Mouse (Mus musculus): ENCODE data around the gene Aloxe3.

Aloxe3 gene

GRCm38 (mm10) chr11:69106842-69107241, 18.9 kb upstream of the Aloxe3 start:
- DNase-seq (ENCODE audit: low read depth in 1 of 2, low spot score in 2 of 2) = no peak

GRCm38 (mm10) chr11:69107676-69108075, 18.0 kb upstream of the Aloxe3 start:
- no peak for DNase-seq (ENCODE audit: low read depth in 1 of 2, low spot score in 2 of 2)

GRCm38 (mm10) chr11:69108223-69108622, 17.5 kb upstream of the Aloxe3 start:
- DNase-seq (ENCODE audit: low read depth in 1 of 2, low spot score in 2 of 2) = no peak

GRCm38 (mm10) chr11:69109032-69109900, 16.4 kb upstream of the Aloxe3 start:
- no peak for DNase-seq (ENCODE audit: low read depth in 1 of 2, low spot score in 2 of 2)

GRCm38 (mm10) chr11:69110319-69111046, 15.2 kb upstream of the Aloxe3 start:
- peak in 1 of 2 experiments; percentile 83 for DNase-seq (ENCODE audit: low read depth in 1 of 2, low spot score in 2 of 2)

- no peak for DNase-seq (ENCODE audit: low read depth in 1 of 2, low spot score in 2 of 2)
Measured at GRCm38 (mm10) chr11:69111051-69111810, 14.5 kb upstream of the Aloxe3 start.

GRCm38 (mm10) chr11:69111865-69112264, 13.8 kb upstream of the Aloxe3 start:
- DNase-seq (ENCODE audit: low read depth in 1 of 2, low spot score in 2 of 2) = no peak

- DNase-seq (ENCODE audit: low read depth in 1 of 2, low spot score in 2 of 2) = no peak
Measured at GRCm38 (mm10) chr11:69114018-69114417, 11.7 kb upstream of the Aloxe3 start.

GRCm38 (mm10) chr11:69114621-69115020, 11.1 kb upstream of the Aloxe3 start:
- no peak for DNase-seq (ENCODE audit: low read depth in 1 of 2, low spot score in 2 of 2)

- DNase-seq (ENCODE audit: low read depth in 1 of 2, low spot score in 2 of 2) = no peak
Measured at GRCm38 (mm10) chr11:69116843-69117242, 8.9 kb upstream of the Aloxe3 start.

GRCm38 (mm10) chr11:69117737-69118695, 7.7 kb upstream of the Aloxe3 start:
- DNase-seq (ENCODE audit: low read depth in 1 of 2, low spot score in 2 of 2) = peak in 1 of 2 experiments; percentile 50

- DNase-seq (ENCODE audit: low read depth in 1 of 2, low spot score in 2 of 2) = peak in 1 of 2 experiments; percentile 79
Measured at GRCm38 (mm10) chr11:69118765-69119164, 6.9 kb upstream of the Aloxe3 start.

- DNase-seq (ENCODE audit: low read depth in 1 of 2, low spot score in 2 of 2) = no peak
Measured at GRCm38 (mm10) chr11:69119446-69120155, 6.1 kb upstream of the Aloxe3 start.

GRCm38 (mm10) chr11:69120221-69121000, 5.3 kb upstream of the Aloxe3 start, which contains the start of gene Hes7:
Gene Hes7, plus strand, starts transcription at chr11:69120404.
- no peak for DNase-seq (ENCODE audit: low read depth in 1 of 2, low spot score in 2 of 2)

- DNase-seq (ENCODE audit: low read depth in 1 of 2, low spot score in 2 of 2) = no peak
Measured at GRCm38 (mm10) chr11:69121001-69121740, 4.5 kb upstream of the Aloxe3 start.

- DNase-seq (ENCODE audit: low read depth in 1 of 2, low spot score in 2 of 2) = no peak
Measured at GRCm38 (mm10) chr11:69121741-69122335, 3.9 kb upstream of the Aloxe3 start.

- DNase-seq (ENCODE audit: low read depth in 1 of 2, low spot score in 2 of 2) = peak in 1 of 2 experiments; percentile 68
Measured at GRCm38 (mm10) chr11:69122336-69122951, 3.3 kb upstream of the Aloxe3 start, which contains the start of gene 9130213A22Rik. Gene 9130213A22Rik, minus strand, starts transcription at chr11:69122589.

Measured in monocyte, adult 2 months (primary cell).